Mouse (Mus musculus) stomach, embryonic 16.5 days (tissue): Measurements from ENCODE around the gene Arhgef26. TPM values are rescaled to one million over a fixed set of nuclear protein-coding genes. Genes with fewer than 3 reads are reported as not detected.

ENCODE experiments used
- ATAC-seq: fragments of 200-750 bp; cut with Nextera tagmentation; 2 replicates; pipeline ENCODE4 v1.8.0; 2017; ENCODE audit warnings: moderate number of reproducible peaks, moderate TSS enrichment; ENCODE audit not compliant: insufficient read depth, low FRiP score
- H3K27ac ChIP-seq: fragments of 300-500 bp; sonication (generic); 2 replicates; pipeline ENCODE4 v1.5.1; 2014; ENCODE audit warnings: low read length
- H3K27me3 ChIP-seq: fragments of 300-500 bp; sonication (generic); 2 replicates; pipeline ENCODE4 v1.6.1; 2014; ENCODE audit warnings: low read length, control low read depth, mixed read lengths; ENCODE audit not compliant: control insufficient read depth, insufficient read depth
- H3K36me3 ChIP-seq: fragments of 300-500 bp; sonication (generic); 2 replicates; pipeline ENCODE4 v1.6.1; 2014; ENCODE audit warnings: low read length; ENCODE audit not compliant: control insufficient read depth, insufficient read depth
- H3K4me1 ChIP-seq: fragments of 300-500 bp; sonication (generic); 2 replicates; pipeline ENCODE4 v1.6.1; 2014; ENCODE audit warnings: low read length, control low read depth, mixed read lengths; ENCODE audit not compliant: control insufficient read depth, insufficient read depth
- H3K4me2 ChIP-seq: fragments of 300-500 bp; sonication (generic); 2 replicates; pipeline ENCODE4 v1.6.1; 2014; ENCODE audit warnings: low read depth, low read length, mixed read lengths
- H3K4me3 ChIP-seq: fragments of 300-500 bp; sonication (generic); replicated peaks from 2 replicates; pipeline ENCODE4 v1.5.1; 2014; ENCODE audit warnings: mild to moderate bottlenecking, low read length
- H3K9ac ChIP-seq: fragments of 300-500 bp; sonication (generic); 2 replicates; pipeline ENCODE4 v1.6.1; 2014; ENCODE audit warnings: low read length
- H3K9me3 ChIP-seq: fragments of 300-500 bp; sonication (generic); replicated peaks from 2 replicates; pipeline ENCODE4 v1.6.1; 2016; ENCODE audit warnings: low read length, control low read depth; ENCODE audit not compliant: control insufficient read depth
- WGBS: fragments of 180-500 bp; shearing (Covaris S2); extraction: QIAGEN DNeasy Blood & Tissue Kit; methylation state at CpG from one replicate; pipeline ENCODE4 v1.1.7; 2014; 5-methylcytosine and 5-hydroxymethylcytosine counted together
- polyA plus RNA-seq: library from polyadenylated mRNA; unstranded; fragments of >200 nt; fragmentation: Nextera tagmentation; extraction: Ambion mirVana; gene quantifications from 2 replicates; pipeline ENCODE4 v1.2.1, GENCODE M21; 2015

The Arhgef26 gene
- 10.4 and 12.2 TPM in 2 replicates for polyA plus RNA-seq

- peak within 1 kb of the TSS; percentile 87 for H3K4me3 ChIP-seq
- H3K27me3 ChIP-seq: 0 out of 2 replicates have a peak, but pooled peaks cover 3% of the 10 kb centered on the region
- H3K9ac ChIP-seq: peak within 1 kb of the TSS; percentile 80
- no peak for ATAC-seq
- no peaks in the 10 kb centered on the region for H3K9me3 ChIP-seq
- H3K27ac ChIP-seq: peak within 1 kb of the TSS; percentile 81
- no peaks in the 10 kb centered on the region for H3K36me3 ChIP-seq
- WGBS: 83% methylated on average over 3 of the region's 3 CpGs
- H3K4me2 ChIP-seq: peak within 1 kb of the TSS; percentile 68
- 0 out of 2 replicates have a peak, but pooled peaks cover 2% of the 10 kb centered on the region for H3K4me1 ChIP-seq
Observed at GRCm38 (mm10) chr3:62338044-62338443, at the start of gene Arhgef26. Gene Arhgef26, plus strand, starts transcription at chr3:62338344.

DNA sequence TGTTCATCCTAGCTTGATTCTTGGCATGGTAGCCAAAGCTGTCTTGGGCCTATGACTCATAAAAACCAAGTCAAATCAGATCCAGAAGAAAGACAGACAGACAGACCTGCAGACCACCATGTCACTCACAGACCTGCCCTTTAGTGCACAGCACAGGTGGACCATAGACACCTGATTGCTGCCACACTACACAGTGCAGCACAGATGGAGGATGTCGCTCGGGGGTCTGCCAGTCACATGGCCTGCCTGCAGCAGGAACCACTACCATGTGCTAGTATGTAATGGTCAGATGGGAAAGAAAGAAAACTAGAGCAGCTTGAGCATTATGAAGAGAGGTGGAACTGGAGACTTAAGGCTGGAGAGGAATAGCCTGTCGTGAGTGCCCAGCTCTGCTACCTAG, 27.7 kb upstream of the Arhgef26 start:
- no peak for ATAC-seq

DNA sequence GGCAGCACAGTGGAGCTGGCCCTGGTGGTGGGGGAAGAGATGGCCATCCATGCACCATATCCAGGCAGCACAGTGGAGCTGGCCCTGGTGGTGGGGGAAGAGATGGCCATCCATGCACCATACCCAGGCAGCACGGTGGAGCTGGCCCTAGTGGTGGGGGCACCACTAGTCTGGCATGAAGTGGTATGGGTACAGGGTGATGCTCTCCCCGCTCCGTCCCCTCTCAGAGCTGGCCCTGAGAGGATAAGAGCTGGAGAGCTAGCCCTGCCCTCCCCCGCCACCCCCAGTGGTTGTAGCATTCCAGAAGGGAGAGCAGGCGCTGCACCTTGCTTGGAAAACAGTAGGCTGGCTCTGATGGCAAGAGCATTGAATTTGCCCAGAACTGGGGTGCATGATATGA, 26.9 kb upstream of the Arhgef26 start:
- no peaks in the 10 kb centered on the region for H3K9me3 ChIP-seq
- H3K4me3 ChIP-seq: no peak overlapping the region
- no peak for ATAC-seq
- H3K36me3 ChIP-seq: no peaks in the 10 kb centered on the region
- no peaks in the 10 kb centered on the region for H3K4me1 ChIP-seq
- 85% methylated on average over 5 of the region's 5 CpGs for WGBS
- no peaks in the 10 kb centered on the region for H3K27me3 ChIP-seq
- H3K9ac ChIP-seq: no peak overlapping the region
- no peak overlapping the region for H3K4me2 ChIP-seq
- H3K27ac ChIP-seq: no peak overlapping the region

More for the DNA sequence above, 27.7 kb upstream of the Arhgef26 start:
- Histone ChIP-seq H3K9me3 (no peaks in the 10 kb centered on the region), H3K4me2 (no peak overlapping the region), H3K9ac (no peak overlapping the region), H3K4me1 (no peaks in the 10 kb centered on the region), H3K36me3 (no peaks in the 10 kb centered on the region), H3K27me3 (no peaks in the 10 kb centered on the region), H3K27ac (no peak overlapping the region), H3K4me3 (no peak overlapping the region)
- 86% methylated on average over 3 of the region's 3 CpGs for WGBS

DNA sequence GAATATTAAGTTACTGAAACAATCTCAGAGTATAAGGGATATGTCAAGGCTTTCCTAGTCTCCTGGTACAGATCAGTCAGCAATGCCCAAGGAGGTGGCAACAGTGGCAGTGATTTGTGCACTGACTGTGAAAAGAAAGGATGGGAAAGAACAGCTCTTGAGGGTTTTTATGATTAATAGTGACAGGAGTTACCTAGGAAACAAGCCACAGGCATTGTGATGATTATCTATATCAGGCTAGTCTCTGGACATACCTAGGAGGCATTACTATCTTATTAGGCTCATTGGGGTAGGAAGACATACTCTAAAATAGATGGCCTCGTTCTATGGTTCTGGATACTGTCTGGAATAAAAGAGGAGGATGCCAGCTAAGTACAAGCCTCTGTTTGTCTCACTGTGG, 13.4 kb upstream of the Arhgef26 start:
- WGBS: 71% methylated on average over 1 of the region's 1 CpGs

DNA sequence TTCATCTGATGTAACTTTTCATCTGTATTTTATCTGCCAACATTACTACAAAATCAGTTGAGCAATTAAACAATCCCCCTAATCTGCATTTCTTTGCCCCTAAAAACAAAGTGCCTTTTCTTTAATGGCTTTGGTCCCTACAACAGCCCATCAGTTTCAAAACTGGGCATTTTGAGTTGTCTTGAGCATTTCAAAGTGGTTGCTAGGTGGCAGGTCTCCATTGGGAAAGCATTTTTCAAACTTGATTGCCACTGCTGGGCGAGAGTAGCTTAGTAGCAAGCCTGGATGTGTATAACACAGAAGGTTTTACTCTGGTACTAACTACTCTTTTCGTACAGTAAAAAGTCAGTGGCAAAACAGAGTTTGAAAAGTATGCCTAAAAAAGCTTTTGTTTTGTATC, 10.2 kb upstream of the Arhgef26 start:
- H3K9me3 ChIP-seq: no peaks in the 10 kb centered on the region
- no peak overlapping the region for H3K9ac ChIP-seq
- H3K36me3 ChIP-seq: no peaks in the 10 kb centered on the region
- no peaks in the 10 kb centered on the region for H3K4me1 ChIP-seq
- no peak overlapping the region for H3K4me2 ChIP-seq
- 78% methylated on average over 2 of the region's 2 CpGs for WGBS
- ATAC-seq: no peak
- H3K27me3 ChIP-seq: no peaks in the 10 kb centered on the region
- no peak overlapping the region for H3K27ac ChIP-seq
- no peak overlapping the region for H3K4me3 ChIP-seq

More for the DNA sequence above, 13.4 kb upstream of the Arhgef26 start:
- H3K9ac ChIP-seq: no peak overlapping the region
- no peak overlapping the region for H3K4me3 ChIP-seq
- no peaks in the 10 kb centered on the region for H3K36me3 ChIP-seq
- no peak overlapping the region for H3K4me2 ChIP-seq
- H3K4me1 ChIP-seq: no peaks in the 10 kb centered on the region
- no peak overlapping the region for H3K27ac ChIP-seq
- ATAC-seq: no peak
- 0 out of 2 replicates have a peak, but pooled peaks cover 7% of the 10 kb centered on the region for H3K9me3 ChIP-seq
- H3K27me3 ChIP-seq: no peaks in the 10 kb centered on the region

- 0 out of 2 replicates have a peak, but pooled peaks cover 2% of the 10 kb centered on the region for H3K4me1 ChIP-seq
- peak overlapping the region; percentile 68 for H3K4me2 ChIP-seq
- H3K27ac ChIP-seq: no peak overlapping the region
- H3K9me3 ChIP-seq: no peaks in the 10 kb centered on the region
- peak overlapping the region; percentile 87 for H3K4me3 ChIP-seq
- 0 out of 2 replicates have a peak, but pooled peaks cover 3% of the 10 kb centered on the region for H3K27me3 ChIP-seq
- no peak for ATAC-seq
- WGBS: 1% methylated on average over 17 of the region's 17 CpGs
- peak overlapping the region; percentile 80 for H3K9ac ChIP-seq
- no peaks in the 10 kb centered on the region for H3K36me3 ChIP-seq
Observed at GRCm38 (mm10) chr3:62338461-62338853, 313 bp downstream of the Arhgef26 start.

- H3K4me2 ChIP-seq: peak overlapping the region; percentile 68
- H3K27ac ChIP-seq: peak overlapping the region; percentile 81
- no peaks in the 10 kb centered on the region for H3K36me3 ChIP-seq
- peak overlapping the region; percentile 87 for H3K4me3 ChIP-seq
- WGBS: under 1% methylated on average over 68 of the region's 68 CpGs
- 0 out of 2 replicates have a peak, but pooled peaks cover 2% of the 10 kb centered on the region for H3K4me1 ChIP-seq
- peak overlapping the region; percentile 80 for H3K9ac ChIP-seq
- peak; percentile 95 for ATAC-seq
- H3K9me3 ChIP-seq: no peaks in the 10 kb centered on the region
- H3K27me3 ChIP-seq: 0 out of 2 replicates have a peak, but pooled peaks cover 3% of the 10 kb centered on the region
Observed at GRCm38 (mm10) chr3:62338854-62339515, 841 bp downstream of the Arhgef26 start.

DNA sequence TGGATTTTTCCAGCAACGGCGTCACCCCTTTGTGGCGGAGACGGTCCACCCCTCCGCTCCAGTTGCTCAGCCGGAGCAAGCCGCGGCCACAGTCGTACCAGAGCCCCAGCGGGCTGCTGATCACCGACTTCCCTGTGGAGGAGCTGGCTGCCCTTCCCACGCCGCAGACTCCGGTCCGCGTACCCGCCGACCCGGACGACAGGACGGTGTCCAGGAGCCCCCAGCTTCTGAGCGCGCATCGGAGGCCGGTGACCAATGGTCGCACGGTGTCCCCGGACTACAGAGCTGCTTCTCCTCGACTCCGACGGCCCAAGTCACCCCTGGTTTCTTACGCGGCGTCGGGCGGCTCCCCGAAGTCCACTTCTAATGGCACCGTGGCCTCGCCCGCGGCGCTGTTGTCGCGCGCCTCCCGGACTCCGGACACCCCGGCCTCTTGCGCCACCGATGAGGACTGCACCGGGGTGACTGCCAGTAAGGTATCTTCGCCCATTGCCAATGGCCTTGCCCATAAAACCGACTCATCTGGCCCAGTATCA, 1.4 kb downstream of the Arhgef26 start:
- H3K4me1 ChIP-seq: 0 out of 2 replicates have a peak, but pooled peaks cover 2% of the 10 kb centered on the region
- no peaks in the 10 kb centered on the region for H3K9me3 ChIP-seq
- peak overlapping the region; percentile 87 for H3K4me3 ChIP-seq
- H3K4me2 ChIP-seq: peak overlapping the region; percentile 68
- 0 out of 2 replicates have a peak, but pooled peaks cover 3% of the 10 kb centered on the region for H3K27me3 ChIP-seq
- peak; percentile 62 for ATAC-seq
- under 1% methylated on average over 53 of the region's 53 CpGs for WGBS
- peak overlapping the region; percentile 81 for H3K27ac ChIP-seq
- H3K36me3 ChIP-seq: no peaks in the 10 kb centered on the region
- H3K9ac ChIP-seq: peak overlapping the region; percentile 80

GRCm38 (mm10) chr3:62340154-62340760, 2.1 kb downstream of the Arhgef26 start:
- Histone ChIP-seq H3K27ac (no peak overlapping the region), H3K9me3 (no peaks in the 10 kb centered on the region), H3K4me1 (0 out of 2 replicates have a peak, but pooled peaks cover 2% of the 10 kb centered on the region), H3K27me3 (0 out of 2 replicates have a peak, but pooled peaks cover 3% of the 10 kb centered on the region), H3K4me3 (peak overlapping the region; percentile 87), H3K4me2 (peak overlapping the region; percentile 68), H3K9ac (peak overlapping the region; percentile 80), H3K36me3 (no peaks in the 10 kb centered on the region)
- 21% methylated on average over 16 of the region's 16 CpGs for WGBS
- no peak for ATAC-seq
